Mouse (Mus musculus) hematopoietic stem cell, adult 5-6 weeks (primary cell): ENCODE data around the gene Slc35d1. TPM values are rescaled to one million over a fixed set of nuclear protein-coding genes. Genes with fewer than 3 reads are reported as not detected.
A peak's percentile ranks its signal among the peaks of the same experiment; 100 is the strongest.

Experiments used
- ATAC-seq, 2 experiments: fragments of 125-278 bp in 1 of 2; replicated peaks in 1 of 2; 2 replicates each; pipeline ENCODE4 v1.8.0; 2016 to 2017; ENCODE audit warnings: inconsistent platforms in 2 of 2, mild to moderate bottlenecking in 2 of 2, moderate number of reproducible peaks in 2 of 2, low read depth in 1 of 2, moderate TSS enrichment in 1 of 2; ENCODE audit not compliant: low FRiP score in 2 of 2, poor library complexity in 2 of 2, severe bottlenecking in 2 of 2, insufficient read depth in 1 of 2, low TSS enrichment in 1 of 2
- total RNA-seq: library from RNA; stranded (forward); fragments of 172-1452, 232-1000 nt; gene quantifications from 2 replicates; pipeline ENCODE4 v1.2.3, GENCODE M21; 2017

The Slc35d1 gene
- total RNA-seq, 1 experiment from 2014 or later: 5.5 TPM

GRCm38 (mm10) chr4:103123606-103124005 is 91.4 kb downstream of the Slc35d1 start:
- ATAC-seq: no peak

DNA sequence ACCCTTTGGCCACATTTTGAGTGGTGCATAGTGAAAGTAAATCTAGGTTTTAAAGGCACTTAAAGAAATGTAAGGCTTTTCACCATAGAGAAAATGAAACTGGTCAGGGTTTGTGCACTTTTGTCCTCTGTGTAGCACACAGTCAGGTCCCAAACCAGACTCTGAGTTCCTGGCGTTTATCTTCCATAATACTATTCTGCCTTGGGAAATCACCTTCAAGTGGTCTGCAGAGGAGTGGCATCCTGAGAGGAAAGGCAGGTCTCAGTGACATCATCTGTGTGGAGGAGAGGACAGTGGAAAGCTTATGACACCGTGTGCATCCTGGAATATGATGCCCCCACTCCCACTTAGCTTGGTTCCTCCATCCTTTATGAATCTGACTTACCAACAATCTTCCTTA is 91.9 kb downstream of the Slc35d1 start:
- peak; percentile 8 to 48; a peak in 3 of 4 replicates for ATAC-seq

DNA sequence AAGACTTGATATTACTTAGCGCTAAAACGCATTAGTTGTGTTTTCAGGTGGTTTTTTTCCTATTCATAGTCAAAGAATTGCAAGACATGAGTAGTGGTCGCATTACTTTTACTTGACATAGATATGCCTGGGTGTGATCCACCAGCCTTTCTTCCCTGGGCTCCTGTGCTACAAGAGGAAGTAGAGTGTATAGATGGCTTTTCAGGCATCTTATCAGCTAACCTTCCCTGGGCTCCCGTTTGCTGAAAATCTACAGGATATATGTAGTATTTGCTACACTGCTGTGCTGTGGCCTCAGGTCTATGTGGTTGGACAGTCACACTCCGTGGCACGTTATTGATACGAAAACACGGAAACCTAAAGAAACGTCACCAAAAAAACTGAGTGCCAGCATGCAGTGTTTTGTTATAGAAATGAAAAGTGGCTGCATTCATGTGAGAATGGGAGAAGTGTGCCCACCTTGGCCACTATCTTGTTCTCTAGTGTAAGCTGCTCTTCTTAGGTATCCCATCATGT is 94.0 kb downstream of the Slc35d1 start:
- no peak for ATAC-seq

Other genes with a start within 250 kb of the Slc35d1 start
- gene Tctex1d1, start 236.6 kb downstream of the Slc35d1 start, total RNA-seq: 2.9 TPM in 1 of 2 replicates, not detected in the other
- not detected in 2 replicates for gene Insl5, start 188.3 kb downstream of the Slc35d1 start, total RNA-seq
- 111 and 118 TPM in 2 replicates for gene Mier1, start 100.8 kb downstream of the Slc35d1 start, total RNA-seq
- gene Wdr78, start 100.6 kb downstream of the Slc35d1 start, total RNA-seq: 5.4 and 6.6 TPM in 2 replicates
- not detected in 2 replicates for gene 4921539E11Rik, start 75.7 kb upstream of the Slc35d1 start, total RNA-seq
- gene Oma1, start 98.6 kb upstream of the Slc35d1 start, total RNA-seq: 51.7 and 64.4 TPM in 2 replicates